Mouse (Mus musculus): ENCODE measurements at regions not wholly inside any gene's neighbourhood (a gene's known extent, or its start where the extent isn't known, plus 50 kb on each side); places are given as distances from the start of the nearest gene placed in this dataset.

DNA sequence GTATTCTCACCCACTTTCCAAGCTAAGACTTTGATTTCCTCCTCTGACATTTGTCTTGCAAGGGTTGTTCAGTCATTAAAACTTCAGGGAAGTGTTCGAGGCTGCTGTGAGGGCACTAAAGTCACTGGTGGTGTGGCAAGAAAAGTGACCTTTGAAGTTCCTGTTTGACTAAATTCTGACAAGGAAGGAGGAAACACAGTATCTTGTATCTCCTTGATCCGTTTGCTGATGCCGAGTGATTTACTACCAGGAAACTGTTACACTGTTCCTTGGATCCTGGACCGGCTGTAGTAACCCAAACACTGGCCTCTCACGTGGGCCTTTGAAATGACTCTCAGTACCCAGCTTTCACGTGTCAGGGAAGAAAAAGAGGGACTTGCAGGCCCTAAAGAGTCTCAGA lies 53.5 kb upstream of the Ralgapa2 start:
- DNase-seq (ENCODE audit: low spot score) = no peak

DNA sequence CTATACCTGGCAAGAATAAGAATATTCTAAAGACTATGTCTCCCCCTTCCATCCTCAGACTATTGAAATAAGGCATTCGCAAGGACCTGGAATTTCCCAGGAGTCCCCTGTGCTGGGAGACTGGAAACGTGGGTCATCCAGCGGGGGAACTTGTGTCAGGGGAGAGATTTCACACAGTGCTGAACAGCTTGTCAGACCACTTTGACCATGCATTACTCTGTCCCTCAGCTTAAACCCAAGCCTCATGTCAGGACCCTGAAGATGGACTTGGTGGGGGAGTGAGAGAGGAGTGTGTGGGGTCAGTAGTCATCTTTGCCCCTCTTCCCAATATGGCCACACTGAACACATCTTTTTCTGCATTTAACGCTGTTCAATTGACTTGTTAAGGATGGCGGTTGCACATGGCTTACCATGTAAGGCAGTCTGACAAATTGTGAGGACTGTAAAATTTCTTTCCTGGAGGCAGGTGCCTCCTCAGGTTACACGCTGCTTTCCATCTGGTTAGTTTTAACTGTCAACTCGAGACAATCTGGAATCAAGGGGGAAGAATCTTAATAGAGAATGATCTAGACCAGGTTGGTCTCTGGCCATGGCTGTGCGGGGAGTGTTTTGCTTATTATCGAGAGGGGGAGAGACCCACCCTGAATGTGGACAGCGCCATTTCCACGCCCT lies 56.2 kb upstream of the Ralgapa2 start:
- DNase-seq (ENCODE audit: low spot score) = no peak

DNA sequence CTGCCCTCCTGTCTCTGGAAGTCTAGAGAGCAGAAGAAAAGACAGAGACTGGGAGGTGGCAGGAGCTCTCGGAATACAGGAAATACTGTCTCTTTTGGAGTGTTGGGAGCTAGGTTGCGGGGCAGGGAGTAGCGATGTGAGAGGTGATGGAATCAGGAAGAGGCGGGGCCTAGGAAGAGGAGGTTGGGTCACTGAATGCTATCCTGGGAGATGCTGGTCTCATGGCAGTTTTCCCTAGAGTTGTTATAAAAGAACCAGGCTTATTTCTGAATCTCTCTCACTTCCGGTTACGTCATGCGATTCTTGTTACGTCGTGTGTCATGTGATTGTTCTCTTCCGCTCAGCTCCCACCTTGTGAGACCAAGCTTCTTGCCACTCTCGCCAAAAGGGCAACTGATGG lies 58.9 kb upstream of the Ralgapa2 start:
- no peak for DNase-seq (ENCODE audit: low spot score)

DNA sequence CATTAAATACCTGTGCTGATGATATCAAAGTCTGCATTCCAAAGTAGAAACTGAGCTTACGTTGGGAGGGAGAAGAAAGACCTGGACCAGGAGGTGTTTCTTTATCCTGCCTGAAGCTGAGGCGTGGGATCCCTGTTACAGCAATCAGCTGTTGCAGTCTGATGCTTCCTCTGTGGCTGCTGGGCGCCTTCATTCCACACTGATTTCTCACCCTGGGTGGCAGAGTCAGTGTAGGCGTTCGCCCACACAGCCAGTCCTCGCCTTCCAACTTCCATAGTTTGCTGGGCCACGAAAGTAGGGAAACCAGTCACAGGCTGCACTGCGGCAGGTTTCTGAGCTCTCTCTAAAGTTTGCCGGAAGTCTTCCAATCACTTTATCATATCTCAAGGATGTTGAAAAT lies 59.7 kb upstream of the Ralgapa2 start:
- peak; percentile 17 for DNase-seq (ENCODE audit: low spot score)

DNA sequence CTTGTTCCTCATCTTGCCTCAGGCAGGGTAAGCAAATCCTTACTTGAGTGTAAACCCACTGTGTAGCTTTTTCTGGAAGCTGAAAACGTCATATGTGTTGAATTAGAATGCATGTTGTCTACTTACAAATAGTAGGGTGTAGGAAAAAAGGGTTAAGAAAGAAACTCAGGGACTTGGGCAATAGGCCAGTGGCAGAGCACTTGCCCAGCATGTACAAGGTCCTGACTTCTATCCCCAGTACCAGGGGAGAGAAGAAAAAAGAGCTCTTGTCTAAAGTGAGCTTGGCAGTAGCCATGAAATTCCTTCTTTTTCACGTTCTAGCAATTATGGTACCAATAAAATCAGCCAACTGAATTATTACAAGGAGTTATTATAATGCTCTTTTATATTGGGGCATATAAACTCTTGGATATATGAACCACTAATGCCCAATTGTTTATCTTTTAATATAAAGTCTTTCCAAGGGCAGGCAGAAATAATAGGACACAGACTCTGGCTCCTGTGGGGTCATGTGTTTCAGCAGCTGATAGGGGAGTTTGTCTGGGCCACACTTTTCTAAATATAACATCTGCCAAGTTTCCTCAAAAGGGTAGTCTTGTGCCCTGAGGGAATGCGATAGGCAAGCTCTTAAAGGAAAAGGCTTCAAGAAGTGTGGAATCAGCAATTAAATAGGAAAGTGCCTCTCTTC lies 63.6 kb upstream of the Ralgapa2 start:
- no peak for DNase-seq (ENCODE audit: low spot score)

DNA sequence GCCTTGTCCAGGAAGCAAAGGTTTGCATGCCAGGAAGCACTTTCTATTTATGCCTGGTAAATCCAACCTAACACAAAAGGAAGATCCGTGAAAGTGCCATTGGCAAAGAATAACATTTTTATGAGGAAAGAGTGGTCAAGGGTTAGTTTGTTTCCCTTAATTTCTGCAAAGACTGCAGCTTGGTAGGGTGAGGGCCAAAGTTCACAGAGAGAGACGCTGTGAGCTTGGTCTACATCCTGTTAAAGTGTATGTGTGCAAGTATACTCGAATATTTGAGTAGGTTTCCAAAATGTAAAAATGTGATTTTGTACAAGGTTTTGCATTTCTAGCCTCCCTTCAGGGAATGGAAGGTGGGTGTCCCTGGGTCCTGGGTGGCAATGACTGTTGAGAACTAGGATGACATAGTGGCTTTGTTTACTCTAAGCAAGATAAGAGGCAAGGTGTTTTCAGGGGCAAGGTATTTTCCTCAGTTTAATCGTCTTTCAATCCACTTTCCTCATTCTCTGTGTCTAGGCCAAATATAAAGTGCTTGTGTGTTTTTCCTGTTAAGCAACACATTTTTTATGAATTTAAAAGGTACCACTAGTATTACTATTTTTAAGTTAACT lies 64.3 kb upstream of the Ralgapa2 start:
- no peak for DNase-seq (ENCODE audit: low spot score)

DNA sequence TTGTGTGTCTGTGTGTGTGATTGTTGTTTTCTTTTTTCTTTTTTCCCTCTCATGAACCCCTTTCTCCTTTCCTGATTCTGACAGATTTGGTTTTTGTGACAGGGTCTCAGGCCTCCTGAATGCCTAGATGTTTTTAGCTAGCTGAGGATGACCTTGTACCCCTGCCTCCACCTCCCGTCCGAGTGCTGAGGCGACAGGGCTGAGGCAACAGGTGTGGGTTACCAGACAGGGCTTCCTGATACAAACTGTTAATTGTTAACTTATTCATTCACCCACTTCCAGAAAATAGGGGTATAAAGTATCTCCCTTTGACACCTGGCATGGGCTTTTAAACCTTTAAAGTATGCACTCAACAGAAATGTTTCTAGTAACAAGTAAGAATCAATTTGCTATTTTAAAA lies 65.0 kb upstream of the Ralgapa2 start:
- no peak for DNase-seq (ENCODE audit: low spot score)

DNA sequence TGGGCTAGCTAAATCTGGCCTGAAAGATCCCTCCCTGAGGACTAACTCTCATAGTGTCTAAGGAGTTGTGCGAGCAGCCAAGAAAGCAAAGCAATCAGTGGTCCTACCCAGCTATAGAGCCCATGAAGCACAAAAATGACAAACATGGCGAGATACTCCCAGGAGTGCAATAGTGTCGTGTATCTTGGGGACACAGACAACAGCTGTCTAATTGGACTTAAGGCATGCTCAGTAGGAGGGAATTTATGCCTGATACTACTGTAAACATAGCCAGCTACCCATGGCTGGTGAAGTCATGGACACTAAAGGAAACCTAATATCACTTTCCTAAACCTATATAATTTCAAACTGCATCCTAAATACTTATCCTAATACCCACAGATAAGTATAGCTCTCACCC lies 69.1 kb upstream of the Ralgapa2 start:
- no peak for DNase-seq (ENCODE audit: low spot score)

DNA sequence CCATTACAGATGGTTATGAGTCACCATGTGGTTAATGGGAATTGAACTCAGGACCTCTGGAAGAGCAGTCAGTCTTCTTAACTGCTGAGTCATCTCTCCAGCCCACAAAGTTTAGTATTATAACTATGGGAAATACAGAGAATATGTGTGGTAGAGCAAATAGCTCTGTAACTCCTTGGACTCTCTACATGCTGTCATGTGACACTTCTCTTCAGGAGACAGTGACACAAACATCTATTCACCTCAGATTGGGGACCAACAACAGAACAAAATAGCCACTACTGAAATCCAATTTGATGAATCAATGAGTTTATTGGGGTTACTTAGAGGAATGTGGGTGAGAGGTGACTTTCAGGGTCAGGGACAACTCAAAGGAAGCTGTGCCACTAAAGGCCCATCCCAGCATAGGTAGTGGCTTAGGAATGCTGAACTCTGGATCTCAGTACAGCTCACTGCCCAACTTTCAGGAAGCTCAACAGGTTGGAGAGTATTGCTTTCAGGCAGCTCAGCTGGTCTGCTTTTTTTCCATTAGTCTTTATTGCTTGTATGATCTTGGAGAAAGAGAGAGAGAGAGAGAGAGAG lies 71.8 kb upstream of the Ralgapa2 start:
- no peak for DNase-seq (ENCODE audit: low spot score)

DNA sequence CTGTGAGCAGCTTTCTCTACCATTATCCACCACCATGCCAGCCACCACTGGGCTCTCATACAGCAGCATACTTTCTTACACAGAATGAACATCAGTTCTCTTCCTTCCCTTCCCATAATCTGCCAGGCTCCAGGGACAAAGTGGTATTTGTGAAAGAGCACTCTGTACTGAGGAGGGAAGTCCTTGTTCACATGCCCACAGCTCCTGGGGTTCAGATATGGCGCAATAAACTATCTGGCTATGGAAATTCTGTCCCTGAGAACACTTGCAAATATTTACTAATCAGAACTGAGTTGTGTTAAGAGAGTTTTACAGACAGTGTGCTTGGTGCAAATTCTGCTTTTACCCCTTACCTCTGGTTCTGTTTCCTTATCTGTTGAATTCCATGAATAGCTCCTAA lies 74.2 kb upstream of the Ralgapa2 start:
- no peak for DNase-seq (ENCODE audit: low spot score)

DNA sequence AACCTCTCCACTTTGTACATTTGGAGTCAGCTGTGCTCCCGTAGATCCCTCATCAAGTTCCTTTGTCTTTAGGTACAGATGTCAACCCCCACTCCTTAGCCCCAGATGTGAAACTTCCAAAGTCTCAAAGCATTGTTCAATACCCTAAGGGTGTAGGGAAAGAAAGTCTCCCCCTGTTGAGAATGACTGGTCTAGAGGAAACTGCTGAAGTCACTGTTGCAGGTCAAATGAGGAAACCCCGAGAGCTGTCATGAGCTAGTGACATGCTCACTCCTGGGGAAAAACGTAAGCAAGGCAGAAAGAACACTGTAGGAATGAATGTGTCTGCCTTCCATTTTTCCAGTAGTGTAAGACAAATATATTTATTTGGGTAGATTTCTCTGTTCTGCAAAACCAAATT lies 74.8 kb upstream of the Ralgapa2 start:
- no peak for DNase-seq (ENCODE audit: low spot score)

DNA sequence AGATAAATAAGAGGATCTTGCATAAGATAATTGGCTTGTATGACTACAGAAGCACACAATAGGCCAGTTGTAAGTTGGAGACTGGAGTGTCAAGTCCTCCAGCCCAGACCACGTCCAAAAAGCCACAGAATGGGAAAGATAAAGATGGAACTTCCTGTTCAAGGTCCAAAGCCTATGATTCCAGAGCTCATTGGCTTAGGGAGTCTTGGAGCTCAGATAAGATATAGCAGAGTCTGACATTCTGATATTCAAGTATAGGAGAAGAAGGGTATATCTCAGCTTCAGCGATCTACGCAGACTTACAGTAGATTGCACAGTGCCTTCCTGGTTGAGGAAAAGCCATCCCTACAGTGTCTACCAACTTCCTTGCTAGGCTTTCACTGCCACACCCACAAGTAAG lies 77.7 kb upstream of the Ralgapa2 start:
- no peak for DNase-seq (ENCODE audit: low spot score)

DNA sequence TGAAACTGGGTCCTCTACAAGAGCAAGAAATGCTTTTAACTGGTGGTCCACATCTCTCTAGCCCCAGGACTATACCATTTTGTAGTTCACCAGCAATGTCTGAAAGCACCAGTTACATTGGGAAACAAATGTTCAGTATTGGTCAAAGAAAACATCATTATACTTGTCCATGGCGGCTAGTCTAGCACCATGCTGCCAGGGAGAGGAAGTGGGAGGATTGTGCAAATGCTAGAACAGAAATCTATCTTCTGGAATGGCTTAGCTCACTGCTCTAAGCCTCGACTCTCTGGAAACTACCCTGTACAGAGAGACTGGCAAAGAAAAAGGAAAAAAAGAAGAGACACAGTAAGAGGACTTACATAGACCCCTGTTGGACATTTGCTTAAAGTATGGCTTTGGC lies 81.1 kb upstream of the Ralgapa2 start:
- DNase-seq (ENCODE audit: low spot score) = no peak

DNA sequence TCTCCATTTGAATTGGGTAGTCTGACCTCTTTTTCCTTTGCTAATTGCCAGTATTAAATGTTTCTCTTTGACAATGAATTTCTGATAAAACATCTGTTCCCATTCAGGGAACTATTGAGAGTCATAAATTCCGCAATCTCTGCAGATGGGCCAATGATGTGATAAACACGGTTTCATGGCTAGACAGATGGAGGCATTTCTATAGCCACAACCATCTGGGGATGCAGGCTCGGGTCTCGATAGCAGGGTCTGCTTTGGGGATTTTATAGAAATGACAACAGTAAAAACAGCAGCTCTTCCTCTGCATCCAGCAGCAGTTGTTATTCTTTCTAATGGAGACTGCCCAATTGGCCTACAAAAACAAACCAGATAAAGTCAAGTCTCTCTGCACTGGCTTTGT lies 82.1 kb upstream of the Ralgapa2 start:
- DNase-seq (ENCODE audit: low spot score) = no peak

DNA sequence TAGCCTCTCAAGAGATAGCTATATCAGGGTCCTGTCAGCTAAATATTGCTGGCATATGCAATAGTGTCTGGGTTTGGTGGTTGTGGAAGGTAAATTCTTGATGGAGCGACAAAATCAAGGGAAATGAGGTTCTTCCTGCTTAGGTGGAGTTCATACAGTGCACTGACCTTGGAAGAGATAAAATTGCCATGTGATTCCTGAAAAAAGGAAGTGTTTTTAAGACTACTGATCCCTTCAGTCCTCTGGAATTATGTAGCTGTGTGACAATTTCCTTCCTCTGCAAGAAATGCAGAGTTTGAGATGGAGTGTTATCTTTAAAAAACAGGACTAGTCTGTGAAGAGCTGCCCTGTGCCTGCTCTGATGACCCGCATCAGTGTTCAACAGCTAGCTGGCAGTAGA lies 83.5 kb upstream of the Ralgapa2 start:
- no peak for DNase-seq (ENCODE audit: low spot score)

DNA sequence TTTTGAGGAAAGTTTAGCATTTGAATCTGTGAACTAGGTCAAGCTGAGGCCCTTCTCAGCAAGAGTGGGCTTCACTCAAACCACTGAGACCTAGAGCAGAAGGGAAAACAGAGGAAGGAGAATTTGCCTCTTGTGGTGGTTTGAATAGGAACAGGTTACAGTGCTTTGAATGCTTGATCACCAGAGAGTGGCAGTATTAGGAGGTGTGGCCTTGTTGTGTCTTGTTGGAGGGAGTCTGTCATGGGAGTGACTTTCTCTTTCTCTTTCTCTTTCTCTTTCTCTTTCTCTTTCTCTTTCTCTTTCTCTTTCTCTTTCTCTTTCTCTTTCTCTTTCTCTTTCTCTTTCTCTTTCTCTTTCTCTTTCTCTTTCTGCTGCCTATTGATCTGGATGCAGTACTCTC lies 94.0 kb upstream of the Ralgapa2 start:
- no peak for DNase-seq (ENCODE audit: low spot score)

DNA sequence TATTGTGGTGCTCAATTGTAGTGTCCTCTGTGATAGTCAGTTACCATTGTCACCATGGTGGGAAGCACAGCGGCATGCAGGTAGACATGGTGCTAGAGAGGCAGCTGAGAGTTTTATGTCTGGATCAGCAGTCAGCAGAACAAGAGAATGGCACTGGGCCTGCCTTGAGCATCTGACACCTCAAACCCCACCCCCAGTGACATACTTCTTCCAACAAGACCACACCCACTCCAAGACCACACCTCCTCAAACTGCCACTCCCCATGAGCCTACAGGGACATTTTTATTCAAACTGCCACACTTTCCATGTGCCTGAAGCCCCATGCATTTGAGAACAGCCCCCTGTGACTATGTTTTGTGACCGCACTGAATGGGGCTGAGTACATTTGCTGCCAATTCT lies 98.8 kb upstream of the Ralgapa2 start:
- DNase-seq (ENCODE audit: low spot score) = no peak

DNA sequence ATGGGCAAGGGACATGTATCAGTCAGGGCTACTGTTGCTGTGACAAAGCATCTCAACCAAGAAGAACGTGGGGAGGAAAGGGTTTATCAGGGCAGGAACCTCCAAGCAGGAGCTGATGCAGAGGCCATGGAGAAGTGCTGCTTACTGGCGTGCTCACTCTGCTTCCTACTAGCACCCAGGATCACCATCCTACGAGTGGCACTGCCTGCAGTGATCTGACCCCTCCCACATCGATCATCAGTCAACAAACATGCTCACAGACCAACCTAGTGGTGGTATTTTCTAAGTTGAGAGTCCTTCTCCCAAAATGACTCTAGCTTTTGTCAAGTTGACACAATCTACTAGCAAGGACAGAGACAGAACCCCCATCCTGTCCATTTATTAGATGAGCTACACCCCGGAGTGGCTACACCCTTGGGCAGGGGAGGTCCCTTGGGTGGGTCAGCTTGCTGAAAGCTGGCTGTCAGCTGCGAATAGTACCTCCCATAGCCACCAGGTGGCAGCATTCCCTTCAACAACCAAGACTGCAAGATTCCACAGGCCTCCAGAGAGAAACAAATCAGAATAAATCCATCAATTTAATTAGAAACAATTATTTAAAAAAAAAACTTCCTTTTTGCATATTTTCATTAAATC lies 99.9 kb upstream of the Ralgapa2 start:
- peak; percentile 39 for DNase-seq (ENCODE audit: low spot score)

DNA sequence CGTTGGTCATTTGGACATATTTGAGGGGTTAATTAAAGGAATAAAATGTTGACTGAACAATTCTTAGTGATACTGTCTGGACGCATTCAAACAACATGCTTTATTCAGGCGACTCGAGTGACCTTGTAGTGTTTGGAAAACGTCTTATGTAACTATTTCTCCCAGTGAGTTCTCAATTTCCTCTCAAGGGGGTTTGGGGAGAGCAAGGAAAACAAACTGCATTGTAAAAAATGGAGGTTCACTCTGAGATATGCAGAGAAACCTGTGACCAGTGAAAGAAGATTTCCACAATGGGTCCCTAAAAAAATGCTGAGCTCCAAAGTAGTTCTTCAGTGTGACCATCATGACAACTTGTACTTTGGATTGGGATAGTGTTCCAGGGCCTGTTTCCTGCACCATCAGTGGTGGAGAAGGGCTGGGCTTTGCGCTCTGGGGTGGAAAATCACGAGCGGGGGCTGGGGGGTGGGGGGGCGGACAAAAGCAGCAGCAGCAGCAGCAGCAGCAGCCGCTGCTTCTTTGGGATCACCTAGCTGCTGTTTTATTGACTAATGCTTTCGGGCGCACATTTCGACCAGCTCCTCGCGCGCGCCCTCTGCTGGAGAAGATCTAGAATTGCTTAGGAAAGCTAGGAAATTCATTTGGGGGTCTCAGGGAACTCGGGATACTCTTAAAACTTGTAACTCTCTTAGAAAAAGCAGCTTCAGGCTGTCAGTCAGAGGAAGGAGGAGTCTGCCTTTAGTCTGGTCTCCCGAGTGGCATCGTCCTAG lies 100.6 kb upstream of the Ralgapa2 start:
- no peak for DNase-seq (ENCODE audit: low spot score)

DNA sequence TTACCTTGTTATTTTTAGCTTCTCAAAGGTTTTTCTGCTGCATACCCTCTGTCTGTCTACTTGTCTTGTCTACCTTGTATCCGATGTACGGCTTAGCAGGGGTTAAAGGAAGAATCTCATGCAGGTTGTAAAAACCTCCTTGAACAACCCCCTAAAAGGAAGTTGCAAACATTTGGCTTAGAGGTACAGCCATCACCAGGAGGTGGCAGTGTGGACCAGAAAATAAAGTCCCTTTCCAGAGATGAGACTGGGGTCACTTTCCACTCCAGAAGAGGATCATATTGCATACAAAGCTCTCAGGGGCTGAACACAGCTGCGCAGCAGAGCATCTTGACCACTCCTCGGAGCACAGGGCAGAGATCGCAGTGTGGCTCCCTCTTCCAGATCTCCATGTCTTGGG lies 109.0 kb upstream of the Ralgapa2 start:
- no peak for DNase-seq (ENCODE audit: low spot score)

DNA sequence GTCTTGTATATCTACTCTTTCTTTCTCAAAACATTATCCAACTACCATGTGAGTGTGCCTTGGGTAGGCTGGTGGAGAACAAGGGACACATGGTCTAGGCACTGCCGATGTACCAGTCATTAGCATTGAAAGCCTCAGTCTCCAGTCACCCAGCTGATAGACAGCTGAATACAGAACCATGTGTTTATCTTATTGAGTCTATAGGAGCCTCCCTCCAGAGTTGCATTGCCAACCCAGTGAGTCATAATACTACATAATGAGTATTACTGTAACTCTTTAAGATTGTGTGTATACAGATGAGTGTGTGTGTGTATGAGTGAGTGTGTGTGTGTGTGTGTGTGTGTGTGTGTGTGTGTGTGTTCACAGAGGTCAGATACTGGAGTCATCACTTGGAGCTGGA lies 110.9 kb upstream of the Ralgapa2 start:
- no peak for DNase-seq (ENCODE audit: low spot score)

DNA sequence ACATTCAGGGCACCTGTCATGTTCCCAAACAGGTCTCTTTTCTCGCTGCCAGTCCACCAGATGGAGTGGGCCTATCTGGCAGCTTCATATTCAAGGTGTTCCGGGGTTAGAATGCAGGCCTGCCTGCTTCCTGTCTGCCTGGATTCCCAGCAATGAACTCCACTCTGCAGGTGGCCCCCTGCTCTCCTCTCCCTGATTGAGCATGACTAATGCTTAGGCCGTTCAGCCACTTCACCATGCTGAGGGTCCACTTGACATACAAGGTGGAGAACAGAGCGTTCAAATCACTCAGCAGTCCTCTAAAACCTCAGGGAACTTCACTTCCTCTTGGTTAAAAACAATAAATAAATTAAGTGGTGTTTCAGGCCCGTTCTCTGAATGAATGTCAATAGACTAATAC lies 112.1 kb upstream of the Ralgapa2 start:
- no peak for DNase-seq (ENCODE audit: low spot score)
